Mouse (Mus musculus): ENCODE data around the gene Ccdc12. TPM values are rescaled to one million over a fixed set of nuclear protein-coding genes. Genes with fewer than 3 reads are reported as not detected.

The Ccdc12 gene
- polyA plus RNA-seq, 1 experiment from 2014 or later: 101 TPM

GRCm38 (mm10) chr9:110736362-110736761 lies 80.1 kb downstream of the Ccdc12 start:
- Histone ChIP-seq H3K27ac (ENCODE audit: low read depth, low read length) (no peak overlapping the region), H3K27me3 (replicated peaks; ENCODE audit: control insufficient read depth, insufficient read depth, low read length) (peaks cover 12% of the 10 kb centered on the region), H3K4me1 (ENCODE audit: control insufficient read depth, insufficient read depth, low read depth, low read length) (peaks cover 11% of the 10 kb centered on the region), H3K4me2 (ENCODE audit: low read length) (no peak overlapping the region), H3K9ac (ENCODE audit: low read depth, low read length) (no peak overlapping the region), H3K4me3 (ENCODE audit: low read length) (no peak overlapping the region), H3K9me3 (ENCODE audit: control insufficient read depth, low read length) (no peaks in the 10 kb centered on the region), H3K36me3 (ENCODE audit: control insufficient read depth, insufficient read depth, low read length) (no peaks in the 10 kb centered on the region)
- no peak; the same call in 1 of the 2 replicates for ATAC-seq
- 45% methylated on average over 9 of the region's 9 CpGs for WGBS

GRCm38 (mm10) chr9:110738054-110738453 lies 81.8 kb downstream of the Ccdc12 start:
- no peaks in the 10 kb centered on the region for H3K9me3 ChIP-seq (ENCODE audit: control insufficient read depth, low read length)
- no peak overlapping the region for H3K9ac ChIP-seq (ENCODE audit: low read depth, low read length)
- H3K27ac ChIP-seq (ENCODE audit: low read depth, low read length): no peak overlapping the region
- no peak for ATAC-seq
- H3K4me1 ChIP-seq (ENCODE audit: control insufficient read depth, insufficient read depth, low read depth, low read length): peaks cover 9% of the 10 kb centered on the region
- no peak overlapping the region for H3K4me3 ChIP-seq (ENCODE audit: low read length)
- H3K4me2 ChIP-seq (ENCODE audit: low read length): no peak overlapping the region
- 16% methylated on average over 1 of the region's 1 CpGs for WGBS
- peaks cover 13% of the 10 kb centered on the region for H3K27me3 ChIP-seq (replicated peaks; ENCODE audit: control insufficient read depth, insufficient read depth, low read length)
- no peaks in the 10 kb centered on the region for H3K36me3 ChIP-seq (ENCODE audit: control insufficient read depth, insufficient read depth, low read length)

DNA sequence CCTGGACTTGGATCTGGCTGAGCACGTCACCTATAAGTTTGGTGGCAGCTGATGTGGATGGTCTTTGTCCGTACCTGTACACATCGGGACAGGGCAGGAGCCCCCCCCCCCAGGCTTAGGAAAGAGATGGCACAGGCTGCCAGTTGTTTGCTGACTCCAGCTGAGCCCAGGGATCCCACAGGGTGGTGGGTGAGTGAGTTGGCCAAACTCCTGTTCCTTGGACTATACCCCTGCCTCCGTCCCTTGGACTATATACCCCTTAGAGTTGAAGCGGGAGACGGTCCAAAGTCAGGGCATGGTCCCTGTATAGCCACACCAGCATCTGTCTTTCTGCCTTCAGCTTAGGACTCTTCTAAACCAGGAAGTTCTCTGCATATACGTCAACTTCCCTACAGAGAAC lies 83.7 kb downstream of the Ccdc12 start:
- Histone ChIP-seq H3K27me3 (replicated peaks; ENCODE audit: control insufficient read depth, insufficient read depth, low read length) (peaks cover 19% of the 10 kb centered on the region), H3K27ac (ENCODE audit: low read depth, low read length) (no peak overlapping the region), H3K4me1 (ENCODE audit: control insufficient read depth, insufficient read depth, low read depth, low read length) (peaks cover 6% of the 10 kb centered on the region), H3K4me2 (ENCODE audit: low read length) (no peak overlapping the region), H3K9me3 (ENCODE audit: control insufficient read depth, low read length) (no peaks in the 10 kb centered on the region), H3K36me3 (ENCODE audit: control insufficient read depth, insufficient read depth, low read length) (no peaks in the 10 kb centered on the region), H3K9ac (ENCODE audit: low read depth, low read length) (no peak overlapping the region), H3K4me3 (ENCODE audit: low read length) (no peak overlapping the region)
- 88% methylated on average over 7 of the region's 7 CpGs for WGBS
- ATAC-seq: no peak

DNA sequence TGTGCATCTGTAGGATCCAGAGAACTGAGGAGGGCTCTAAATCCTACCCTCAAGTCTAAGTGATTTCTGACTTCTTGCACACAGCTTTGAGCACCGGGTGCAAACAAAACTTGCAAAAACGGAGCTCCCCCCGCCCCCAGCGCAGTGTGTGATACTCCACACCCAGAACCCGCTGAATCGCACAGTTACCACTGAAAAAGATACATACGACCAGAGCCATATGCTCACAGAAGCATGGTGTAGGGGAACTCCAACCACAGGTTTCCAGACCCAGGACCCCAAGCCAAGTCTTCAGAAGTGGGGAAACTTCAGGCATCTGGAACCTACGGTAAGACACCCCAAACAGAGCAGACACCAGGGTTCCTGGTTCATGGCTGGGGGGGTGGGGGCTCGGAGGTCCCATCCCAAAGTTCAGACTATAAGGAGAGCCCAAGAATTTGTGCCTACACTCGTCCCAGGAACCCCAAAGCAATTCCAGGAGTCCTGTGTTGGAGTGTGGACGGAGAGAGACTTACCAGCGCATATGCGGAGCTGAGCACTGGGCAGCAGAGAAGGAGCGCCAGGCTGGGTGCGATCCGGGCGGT lies 85.5 kb downstream of the Ccdc12 start, which contains the start of gene Myl3:
Gene Myl3, plus strand, starts transcription at position 151 of the 584 bp plus-strand sequence.
- Histone ChIP-seq H3K27ac (ENCODE audit: low read depth, low read length) (peak within 1 kb of the TSS; percentile 20; the same call in 1 of the 2 replicates), H3K4me1 (ENCODE audit: control insufficient read depth, insufficient read depth, low read depth, low read length) (peaks cover 6% of the 10 kb centered on the region), H3K9me3 (ENCODE audit: control insufficient read depth, low read length) (no peaks in the 10 kb centered on the region), H3K4me3 (ENCODE audit: low read length) (peak within 1 kb of the TSS; percentile 64), H3K9ac (ENCODE audit: low read depth, low read length) (peak within 1 kb of the TSS; percentile 79), H3K4me2 (ENCODE audit: low read length) (peak within 1 kb of the TSS; percentile 73), H3K36me3 (ENCODE audit: control insufficient read depth, insufficient read depth, low read length) (no peaks in the 10 kb centered on the region), H3K27me3 (replicated peaks; ENCODE audit: control insufficient read depth, insufficient read depth, low read length) (peaks cover 19% of the 10 kb centered on the region)
- ATAC-seq: peak; percentile 15
- 3% methylated on average over 15 of the region's 17 CpGs for WGBS

DNA sequence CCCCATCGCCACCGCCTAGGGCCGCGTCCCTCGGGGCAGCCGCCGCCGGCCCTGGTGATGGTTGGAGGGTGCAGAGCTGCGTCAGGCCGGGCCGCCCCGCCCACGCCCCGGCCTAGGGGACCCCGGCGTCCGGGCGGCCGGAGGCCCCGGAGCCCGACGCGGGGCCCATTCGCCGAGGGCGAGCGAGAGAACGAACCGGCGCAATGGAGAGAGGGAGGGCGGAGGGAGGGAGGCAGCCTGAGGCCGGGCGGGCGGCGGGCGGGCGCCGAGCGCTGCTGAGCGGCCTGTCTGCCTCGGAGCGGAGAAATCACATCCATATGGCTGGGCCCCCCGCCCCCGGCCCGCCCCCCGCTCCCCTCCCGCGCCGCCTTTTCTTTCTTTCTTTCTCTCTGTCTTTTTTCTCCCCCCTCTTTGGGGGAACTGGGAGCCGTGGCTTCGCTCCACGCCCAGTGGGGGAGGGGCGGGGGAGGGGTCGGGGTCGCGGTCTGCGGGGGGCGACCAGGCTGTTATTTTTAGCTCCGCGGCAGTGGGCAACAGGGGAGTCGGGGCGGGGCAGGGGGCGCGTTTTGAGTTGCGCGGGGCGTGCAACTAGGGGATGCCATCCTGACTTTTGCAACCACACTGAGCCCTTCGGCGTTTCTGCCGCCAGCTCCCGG lies 86.1 kb downstream of the Ccdc12 start:
- no peaks in the 10 kb centered on the region for H3K9me3 ChIP-seq (ENCODE audit: control insufficient read depth, low read length)
- no peaks in the 10 kb centered on the region for H3K36me3 ChIP-seq (ENCODE audit: control insufficient read depth, insufficient read depth, low read length)
- H3K4me2 ChIP-seq (ENCODE audit: low read length): peak overlapping the region; percentile 73
- peak overlapping the region; percentile 79 for H3K9ac ChIP-seq (ENCODE audit: low read depth, low read length)
- peak overlapping the region; percentile 50 for H3K27ac ChIP-seq (ENCODE audit: low read depth, low read length)
- H3K27me3 ChIP-seq (replicated peaks; ENCODE audit: control insufficient read depth, insufficient read depth, low read length): peaks cover 19% of the 10 kb centered on the region
- H3K4me3 ChIP-seq (ENCODE audit: low read length): peak overlapping the region; percentile 64
- peaks cover 6% of the 10 kb centered on the region for H3K4me1 ChIP-seq (ENCODE audit: control insufficient read depth, insufficient read depth, low read depth, low read length)
- 0% methylated on average over 43 of the region's 71 CpGs for WGBS
- ATAC-seq: peak; percentile 74

GRCm38 (mm10) chr9:110742951-110743455 lies 86.7 kb downstream of the Ccdc12 start:
- Histone ChIP-seq H3K4me2 (ENCODE audit: low read length) (peak overlapping the region; percentile 73), H3K9me3 (ENCODE audit: control insufficient read depth, low read length) (no peaks in the 10 kb centered on the region), H3K36me3 (ENCODE audit: control insufficient read depth, insufficient read depth, low read length) (no peaks in the 10 kb centered on the region), H3K9ac (ENCODE audit: low read depth, low read length) (peak overlapping the region; percentile 79), H3K27me3 (replicated peaks; ENCODE audit: control insufficient read depth, insufficient read depth, low read length) (peaks cover 19% of the 10 kb centered on the region), H3K4me1 (ENCODE audit: control insufficient read depth, insufficient read depth, low read depth, low read length) (peaks cover 6% of the 10 kb centered on the region), H3K4me3 (ENCODE audit: low read length) (peak overlapping the region; percentile 64), H3K27ac (ENCODE audit: low read depth, low read length) (peak overlapping the region; percentile 50)
- peak; percentile 15; the same call in 1 of the 2 replicates for ATAC-seq
- WGBS: 1% methylated on average over 32 of the region's 49 CpGs

GRCm38 (mm10) chr9:110743456-110744323 lies 87.4 kb downstream of the Ccdc12 start:
- 3% methylated on average over 42 of the region's 63 CpGs for WGBS
- peak overlapping the region; percentile 12; the same call in 1 of the 2 replicates for H3K27ac ChIP-seq (ENCODE audit: low read depth, low read length)

DNA sequence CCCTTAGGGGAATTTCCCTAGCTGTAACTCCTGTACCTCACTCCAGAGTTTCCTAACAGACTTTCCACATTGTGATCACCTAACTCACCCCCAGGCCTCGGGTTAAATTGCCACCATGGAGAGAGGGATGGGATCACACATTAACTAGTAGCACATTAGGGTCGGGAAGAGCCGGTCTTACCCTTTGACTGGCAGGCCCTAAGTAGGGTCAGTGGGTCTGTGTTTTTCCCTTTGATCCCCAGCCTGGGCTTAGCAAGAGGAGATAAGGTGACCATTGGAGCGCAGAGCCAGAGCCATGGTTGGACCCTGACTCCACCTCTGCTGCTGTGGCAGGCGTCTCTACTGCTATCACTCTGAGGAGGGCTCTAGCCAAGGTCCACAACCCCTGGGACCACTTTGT lies 89.4 kb downstream of the Ccdc12 start:
- WGBS: 17% methylated on average over 5 of the region's 5 CpGs
- no peak overlapping the region for H3K9ac ChIP-seq (ENCODE audit: low read depth, low read length)
- H3K27ac ChIP-seq (ENCODE audit: low read depth, low read length): no peak overlapping the region
- peaks cover 16% of the 10 kb centered on the region for H3K27me3 ChIP-seq (replicated peaks; ENCODE audit: control insufficient read depth, insufficient read depth, low read length)
- H3K4me2 ChIP-seq (ENCODE audit: low read length): no peak overlapping the region
- peaks cover 6% of the 10 kb centered on the region for H3K4me1 ChIP-seq (ENCODE audit: control insufficient read depth, insufficient read depth, low read depth, low read length)
- ATAC-seq: no peak
- no peaks in the 10 kb centered on the region for H3K36me3 ChIP-seq (ENCODE audit: control insufficient read depth, insufficient read depth, low read length)
- H3K9me3 ChIP-seq (ENCODE audit: control insufficient read depth, low read length): no peaks in the 10 kb centered on the region
- no peak overlapping the region for H3K4me3 ChIP-seq (ENCODE audit: low read length)

More at GRCm38 (mm10) chr9:110743456-110744323, 87.4 kb downstream of the Ccdc12 start:
- Histone ChIP-seq H3K4me3 (ENCODE audit: low read length) (peak overlapping the region; percentile 64), H3K9ac (ENCODE audit: low read depth, low read length) (peak overlapping the region; percentile 79), H3K9me3 (ENCODE audit: control insufficient read depth, low read length) (no peaks in the 10 kb centered on the region), H3K36me3 (ENCODE audit: control insufficient read depth, insufficient read depth, low read length) (no peaks in the 10 kb centered on the region), H3K4me1 (ENCODE audit: control insufficient read depth, insufficient read depth, low read depth, low read length) (peaks cover 6% of the 10 kb centered on the region), H3K27me3 (replicated peaks; ENCODE audit: control insufficient read depth, insufficient read depth, low read length) (peaks cover 19% of the 10 kb centered on the region), H3K4me2 (ENCODE audit: low read length) (peak overlapping the region; percentile 73)
- ATAC-seq: 0 out of 2 replicates have a peak, but pooled peaks have one; percentile 28

Data from hindbrain, embryonic 16.5 days (tissue).